Mouse (Mus musculus): ENCODE data around the gene Lrriq4.

Gene Lrriq4

GRCm38 (mm10) chr3:30644207-30644606 lies at the start of gene Lrriq4:
Lrriq4 (plus strand) TSS chr3:30644507.
- DNase-seq (ENCODE audit: low spot score in 2 of 2): no peak

- DNase-seq (ENCODE audit: low spot score in 2 of 2): peak in 1 of 2 experiments; percentile 50
Measured at GRCm38 (mm10) chr3:30595111-30595832, 49.0 kb upstream of the Lrriq4 start.

- DNase-seq (ENCODE audit: low spot score in 2 of 2): no peak
Measured at GRCm38 (mm10) chr3:30597271-30597670, 47.0 kb upstream of the Lrriq4 start.

GRCm38 (mm10) chr3:30599711-30600545 lies 44.4 kb upstream of the Lrriq4 start, which contains the start of gene Actrt3:
Actrt3 (minus strand) TSS chr3:30599939.
- DNase-seq (ENCODE audit: low spot score in 2 of 2): peak; percentile 57 to 70

GRCm38 (mm10) chr3:30600717-30601116 lies 43.6 kb upstream of the Lrriq4 start:
- peak; percentile 57 to 59 for DNase-seq (ENCODE audit: low spot score in 2 of 2)

- peak; percentile 88 to 89 for DNase-seq (ENCODE audit: low spot score in 2 of 2)
Measured at GRCm38 (mm10) chr3:30601175-30601574, 43.1 kb upstream of the Lrriq4 start.

- no peak for DNase-seq (ENCODE audit: low spot score in 2 of 2)
Measured at GRCm38 (mm10) chr3:30601610-30602064, 42.7 kb upstream of the Lrriq4 start.

GRCm38 (mm10) chr3:30602065-30602739 lies 42.1 kb upstream of the Lrriq4 start, which contains the start of gene Mynn:
Mynn (plus strand) TSS chr3:30602065.
- DNase-seq (ENCODE audit: low spot score in 2 of 2): peak; percentile 97

- DNase-seq (ENCODE audit: low spot score in 2 of 2): peak in 1 of 2 experiments; percentile 75
Measured at GRCm38 (mm10) chr3:30602740-30603098, 41.6 kb upstream of the Lrriq4 start.

GRCm38 (mm10) chr3:30603256-30603655 lies 41.1 kb upstream of the Lrriq4 start:
- no peak for DNase-seq (ENCODE audit: low spot score in 2 of 2)

GRCm38 (mm10) chr3:30608999-30609398 lies 35.3 kb upstream of the Lrriq4 start:
- DNase-seq (ENCODE audit: low spot score in 2 of 2): no peak

- DNase-seq (ENCODE audit: low spot score in 2 of 2): no peak
Measured at GRCm38 (mm10) chr3:30610930-30611329, 33.4 kb upstream of the Lrriq4 start.

- DNase-seq (ENCODE audit: low spot score in 2 of 2): no peak
Measured at GRCm38 (mm10) chr3:30620132-30620531, 24.2 kb upstream of the Lrriq4 start.

GRCm38 (mm10) chr3:30633681-30634080 lies 10.6 kb upstream of the Lrriq4 start:
- DNase-seq (ENCODE audit: low spot score in 2 of 2): no peak

- no peak for DNase-seq (ENCODE audit: low spot score in 2 of 2)
Measured at GRCm38 (mm10) chr3:30635629-30636028, 8.7 kb upstream of the Lrriq4 start.

- no peak for DNase-seq (ENCODE audit: low spot score in 2 of 2)
Measured at GRCm38 (mm10) chr3:30646761-30647160, 2.5 kb downstream of the Lrriq4 start.

- DNase-seq (ENCODE audit: low spot score in 2 of 2): peak; percentile 66 to 68
Measured at GRCm38 (mm10) chr3:30647440-30648090, 3.3 kb downstream of the Lrriq4 start, which contains the start of gene Lrrc34. Lrrc34 (minus strand) TSS chr3:30647869.

- DNase-seq (ENCODE audit: low spot score in 2 of 2): no peak
Measured at GRCm38 (mm10) chr3:30648466-30648865, 4.2 kb downstream of the Lrriq4 start.

GRCm38 (mm10) chr3:30650062-30650841 lies 5.9 kb downstream of the Lrriq4 start:
- DNase-seq (ENCODE audit: low spot score in 2 of 2): peak in 1 of 2 experiments; percentile 25

GRCm38 (mm10) chr3:30655937-30656336 lies 11.6 kb downstream of the Lrriq4 start:
- DNase-seq (ENCODE audit: low spot score in 2 of 2): no peak

GRCm38 (mm10) chr3:30658486-30658885 lies 14.2 kb downstream of the Lrriq4 start:
- no peak for DNase-seq (ENCODE audit: low spot score in 2 of 2)
